Mouse (Mus musculus): ENCODE data around the gene Thra. TPM values are rescaled to one million over a fixed set of nuclear protein-coding genes. Genes with fewer than 3 reads are reported as not detected.
"Not testable (repeated sequence)": the region's sequence is repeated elsewhere in the genome, so short reads cannot be mapped to it uniquely, and the experiment has no call there.

The Thra gene
- polyA plus RNA-seq, 1 experiment = 851 TPM

DNA sequence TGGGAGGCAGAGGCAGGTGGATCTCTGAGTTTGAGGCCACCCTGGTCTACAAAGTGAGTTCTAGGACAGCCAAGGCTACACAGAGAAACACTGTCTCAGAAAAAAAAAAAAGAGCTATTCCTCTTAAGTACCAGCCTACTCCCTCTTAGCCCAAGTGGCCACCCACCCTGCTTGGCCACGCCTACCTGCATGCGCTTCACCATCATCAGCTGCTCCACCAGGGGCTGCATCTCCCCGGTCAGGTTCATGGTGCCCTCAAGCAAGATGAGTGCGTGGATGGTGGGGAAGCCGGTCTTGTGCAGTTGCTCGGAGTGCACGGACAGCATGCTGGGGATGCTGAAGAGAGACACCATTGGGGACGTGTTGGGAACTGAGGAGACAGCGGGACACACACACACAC, 24.5 kb upstream of the Thra start:
- DNase-seq (ENCODE audit: extremely low spot score in 1 of 2, low spot score in 1 of 2) = no peak

DNA sequence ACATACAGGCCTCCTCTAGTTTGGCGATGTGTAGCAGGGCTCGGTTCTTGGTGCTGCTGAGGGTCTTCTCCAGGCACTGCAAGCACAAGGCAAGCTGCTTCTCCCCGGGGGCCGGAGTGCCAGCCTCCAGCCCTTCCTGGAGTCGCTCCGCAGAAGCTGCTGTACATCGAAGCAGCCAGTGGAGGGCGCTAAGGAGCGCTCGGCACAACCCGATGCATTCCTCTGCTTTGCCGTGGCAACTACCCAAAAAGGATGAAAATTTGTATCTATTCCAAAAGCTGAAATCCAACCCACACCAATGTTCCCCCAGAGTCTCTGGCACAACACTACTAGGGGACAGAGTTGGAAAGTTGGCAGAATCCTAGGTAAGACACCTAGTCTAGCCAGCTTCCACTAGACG, 22.5 kb upstream of the Thra start:
- DNase-seq (ENCODE audit: extremely low spot score in 1 of 2, low spot score in 1 of 2) = peak; percentile 74 to 94

DNA sequence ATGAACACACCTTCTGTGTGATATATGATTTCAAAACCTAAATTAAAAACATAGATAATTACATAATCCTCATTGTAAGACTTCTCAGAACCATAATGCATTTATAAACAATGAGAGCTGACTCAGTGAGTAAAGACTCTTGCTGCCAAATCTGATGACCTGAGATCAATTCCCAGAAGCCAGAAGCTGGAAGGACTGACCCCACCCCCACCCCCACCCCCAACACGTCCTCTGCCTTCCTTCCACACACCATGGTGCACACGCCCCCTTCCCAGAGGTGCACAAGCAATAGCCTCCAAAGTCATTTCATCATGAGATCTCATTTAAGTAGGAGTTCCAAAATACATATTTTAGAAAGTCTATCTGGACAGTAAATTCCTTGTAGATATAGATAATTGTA, 19.7 kb upstream of the Thra start:
- DNase-seq (ENCODE audit: extremely low spot score in 1 of 2, low spot score in 1 of 2) = no peak

DNA sequence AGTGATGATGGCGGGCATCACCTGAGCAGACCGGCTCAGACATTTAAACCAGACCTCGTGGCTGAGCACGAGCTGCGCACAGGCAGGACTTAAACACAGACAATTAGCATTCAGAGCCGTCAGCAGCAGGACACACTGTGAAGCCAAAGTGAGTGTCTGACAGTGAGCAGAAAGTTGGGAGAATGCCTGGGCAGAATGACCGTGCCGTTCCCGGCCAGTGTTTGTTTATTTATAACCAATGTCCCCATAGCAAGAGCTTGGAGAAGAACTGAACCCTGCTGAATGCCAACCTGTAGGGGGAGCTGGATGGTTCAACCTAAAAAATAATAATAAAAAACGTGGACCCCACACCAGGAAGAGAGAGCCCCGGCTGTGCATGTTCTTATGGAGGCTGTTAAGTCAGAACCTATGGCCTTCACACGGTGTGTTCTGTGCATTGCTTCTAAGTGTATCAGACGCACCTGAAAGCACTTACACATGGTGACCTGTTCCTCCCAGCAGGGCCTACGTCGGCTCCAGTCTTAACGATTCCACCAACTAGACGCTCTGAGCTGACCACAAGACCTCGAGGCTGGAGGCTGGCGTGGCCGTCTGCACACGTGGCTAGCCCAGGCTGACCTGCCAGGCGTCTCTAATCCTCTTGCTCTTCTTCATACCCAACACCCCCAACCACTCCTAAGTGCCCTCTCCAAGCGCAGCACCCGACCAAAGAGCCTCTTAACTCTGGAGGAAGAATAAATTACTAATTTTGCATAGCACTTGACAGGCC, 18.8 kb upstream of the Thra start:
- DNase-seq (ENCODE audit: extremely low spot score in 1 of 2, low spot score in 1 of 2) = peak in 1 of 2 experiments; percentile 59

DNA sequence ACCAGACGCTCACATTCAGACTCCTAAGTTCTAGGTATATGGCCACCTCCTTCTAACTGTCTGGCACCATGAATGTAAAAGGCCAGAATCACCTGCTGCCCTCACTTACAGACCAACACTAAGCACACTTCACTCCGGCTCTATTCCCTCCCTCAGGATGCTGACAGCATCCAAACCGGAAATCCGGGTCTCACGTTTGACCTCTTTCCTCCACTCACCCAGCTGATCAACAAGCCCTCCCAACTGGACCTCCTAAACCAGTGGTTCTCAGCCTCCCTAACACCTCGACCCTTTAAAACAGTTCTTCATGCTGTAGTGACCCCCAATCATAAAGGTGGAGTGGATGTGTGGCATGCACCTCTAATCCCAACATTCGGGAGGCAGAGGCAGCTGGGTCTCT, 17.3 kb upstream of the Thra start:
- no peak for DNase-seq (ENCODE audit: extremely low spot score in 1 of 2, low spot score in 1 of 2)

DNA sequence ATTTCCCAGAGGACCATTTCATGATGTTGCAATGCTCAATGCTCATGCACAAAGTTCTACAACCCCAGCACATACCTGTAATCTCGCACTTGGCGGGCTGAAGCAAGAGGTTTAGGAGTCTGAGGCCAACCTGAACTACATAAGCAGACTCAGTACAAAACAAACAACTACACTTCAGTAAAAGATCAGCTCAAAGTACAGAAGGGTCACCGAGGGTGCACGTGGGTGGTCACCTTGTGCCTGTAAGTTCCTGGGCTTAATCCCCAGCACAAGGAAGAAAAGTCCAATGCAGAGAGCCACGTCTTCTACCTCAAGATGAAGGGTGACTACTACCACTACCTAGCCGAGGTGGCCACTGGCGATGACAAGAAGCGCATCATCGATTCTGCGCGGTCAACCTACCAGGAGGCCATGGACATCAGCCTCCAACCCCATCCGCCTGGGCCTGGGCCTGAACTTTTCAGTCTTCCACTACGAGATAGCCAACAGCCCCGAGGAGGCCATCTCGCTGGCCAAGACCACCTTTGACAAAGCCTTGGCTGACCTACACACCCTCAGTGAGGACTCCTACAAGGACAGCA, 14.4 kb upstream of the Thra start:
- no peak for DNase-seq (ENCODE audit: extremely low spot score in 1 of 2, low spot score in 1 of 2)

DNA sequence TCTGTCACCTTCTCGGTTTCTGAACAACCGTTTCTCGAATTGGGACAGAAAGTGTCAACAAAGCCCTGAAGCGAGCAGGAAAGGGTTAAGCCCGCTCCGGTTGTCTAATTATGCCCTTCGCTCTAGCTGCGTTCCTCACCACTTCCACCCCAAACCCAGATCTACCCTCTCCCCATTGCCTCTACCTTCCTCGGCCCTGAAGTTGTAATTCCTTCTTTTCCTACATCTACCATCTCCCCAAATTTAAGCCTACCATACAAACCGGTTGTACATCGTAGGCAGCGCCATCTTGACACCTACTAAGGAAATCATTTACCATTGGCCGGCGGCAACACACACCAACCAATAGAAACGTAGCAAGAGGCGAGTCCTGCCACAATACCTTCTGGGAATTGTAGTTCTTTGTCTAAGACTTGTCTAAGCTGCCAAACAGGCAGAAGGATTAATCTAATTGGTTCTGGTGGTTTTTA, 11.3 kb upstream of the Thra start, which contains the start of gene Med24:
Med24 (minus strand) TSS at position 317 of the 470 bp plus-strand sequence.
- DNase-seq (ENCODE audit: extremely low spot score in 1 of 2, low spot score in 1 of 2) = peak; percentile 91 to 95

DNA sequence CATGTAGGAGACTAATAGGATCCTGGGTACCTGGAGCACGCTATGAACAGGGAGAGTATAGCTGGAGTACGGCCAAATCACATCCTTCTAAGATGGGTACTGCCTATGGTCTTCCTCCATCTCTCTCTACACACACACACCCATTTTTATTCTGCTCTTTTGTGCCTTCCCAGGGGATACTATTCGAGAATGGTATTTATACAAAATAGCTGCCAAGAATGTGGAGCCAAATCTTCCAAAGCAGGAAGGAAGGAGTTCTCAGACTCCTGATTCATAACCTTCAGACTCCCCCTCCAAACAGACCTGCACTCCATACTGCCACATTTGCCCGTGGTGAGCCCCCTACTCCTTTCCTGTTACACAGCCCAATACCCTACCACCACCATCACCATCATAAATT, 9.7 kb upstream of the Thra start:
- DNase-seq (ENCODE audit: extremely low spot score in 1 of 2, low spot score in 1 of 2) = no peak

DNA sequence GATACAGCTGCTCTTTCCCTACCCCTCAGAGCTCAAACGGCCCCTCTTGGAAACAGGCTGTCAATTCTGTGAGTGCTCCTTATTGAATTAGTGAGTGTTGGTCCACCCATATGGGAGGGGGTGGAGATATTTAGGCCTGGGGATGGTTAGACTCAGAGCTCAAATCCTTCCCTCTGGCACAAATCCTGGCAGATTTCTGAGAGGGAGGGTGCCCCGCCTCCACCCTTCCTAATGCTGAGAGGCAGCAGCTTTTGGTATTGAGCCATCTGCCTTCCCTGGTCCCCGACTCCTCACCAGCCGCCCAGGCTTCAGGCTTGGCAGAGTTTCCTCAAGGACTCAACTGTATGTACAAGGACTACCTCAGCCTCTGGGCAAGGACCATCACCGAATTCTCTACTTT, 9.3 kb upstream of the Thra start:
- peak in 1 of 2 experiments; percentile 90 for DNase-seq (ENCODE audit: extremely low spot score in 1 of 2, low spot score in 1 of 2)

DNA sequence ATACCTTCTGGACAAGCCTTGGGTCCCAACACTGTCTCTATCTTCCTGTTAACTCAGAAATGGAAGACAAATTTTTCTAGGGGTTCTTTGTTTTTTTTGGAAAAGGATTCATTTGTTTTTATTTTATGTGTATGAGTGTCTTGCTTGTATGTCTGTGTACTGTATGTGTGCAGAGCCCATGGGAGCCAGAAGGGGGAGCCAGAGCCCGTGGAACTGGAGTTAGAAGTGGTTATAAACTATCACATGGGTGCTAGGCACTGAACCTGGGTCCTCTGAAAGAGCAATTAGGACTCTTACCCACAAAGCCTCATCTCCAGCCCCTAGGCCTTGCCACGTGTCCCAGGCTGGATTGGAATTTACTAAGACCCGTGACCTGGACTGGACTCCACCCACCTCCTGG, 6.4 kb upstream of the Thra start:
- DNase-seq (ENCODE audit: extremely low spot score in 1 of 2, low spot score in 1 of 2) = no peak

DNA sequence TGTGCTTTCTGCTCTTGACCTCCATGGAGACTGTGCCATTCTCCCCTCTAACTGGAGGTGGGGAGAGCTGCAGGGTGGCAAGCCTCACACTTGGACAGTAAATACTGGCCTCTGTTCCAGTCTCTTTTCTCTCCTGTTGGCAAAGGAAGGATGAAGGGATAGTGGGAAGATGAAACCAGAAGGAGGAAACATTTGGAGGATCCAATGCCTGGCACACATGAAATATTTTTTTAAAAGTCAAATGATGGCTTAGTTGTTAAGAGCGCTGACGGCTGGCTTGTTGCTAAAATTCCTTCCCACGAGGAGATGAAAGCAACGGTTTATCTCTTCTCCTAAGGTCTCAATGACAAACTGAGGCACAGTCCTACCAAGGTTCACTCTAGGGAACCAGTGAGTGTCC, 5.3 kb upstream of the Thra start:
- DNase-seq (ENCODE audit: extremely low spot score in 1 of 2, low spot score in 1 of 2) = peak in 1 of 2 experiments; percentile 54

DNA sequence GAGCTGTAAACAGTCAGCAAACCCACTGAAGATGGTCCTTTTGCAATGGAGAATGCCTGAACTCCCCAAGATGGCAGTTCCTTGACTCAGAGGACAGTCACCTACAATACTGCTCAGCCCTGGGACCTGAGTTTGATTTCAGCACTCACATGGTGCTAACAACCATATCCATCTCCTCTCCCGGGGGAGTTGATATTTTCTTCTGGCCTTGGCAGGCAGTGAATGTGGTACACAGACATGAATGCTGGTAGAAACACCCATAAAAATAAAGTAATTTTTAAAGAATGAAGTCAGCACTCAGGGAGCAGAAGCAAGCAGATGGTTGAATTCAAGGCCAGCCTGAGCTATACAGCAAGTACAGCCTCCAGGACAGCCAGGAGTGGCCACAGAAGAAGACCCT, 4.3 kb upstream of the Thra start:
- DNase-seq (ENCODE audit: extremely low spot score in 1 of 2, low spot score in 1 of 2) = no peak

DNA sequence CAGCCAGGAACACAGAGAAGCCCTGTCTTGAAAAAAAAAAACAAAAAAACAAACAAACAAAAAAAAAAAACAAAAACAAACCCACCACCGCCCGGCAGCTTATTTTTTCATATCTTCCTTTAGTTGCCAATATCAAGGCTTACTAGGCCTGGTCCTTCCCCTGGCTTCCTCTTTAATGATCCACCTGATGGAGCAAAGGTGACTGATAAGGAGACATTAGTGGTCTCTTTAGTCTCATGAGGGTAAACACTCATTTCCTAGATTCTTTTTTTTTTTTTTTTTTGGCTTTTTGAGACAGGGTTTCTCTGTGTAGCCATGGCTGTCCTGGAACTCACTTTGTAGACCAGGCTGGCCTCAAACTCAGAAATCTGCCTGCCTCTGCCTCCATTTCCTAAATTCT, 3.2 kb upstream of the Thra start:
- not testable (repeated sequence) for DNase-seq (ENCODE audit: extremely low spot score in 1 of 2, low spot score in 1 of 2)

DNA sequence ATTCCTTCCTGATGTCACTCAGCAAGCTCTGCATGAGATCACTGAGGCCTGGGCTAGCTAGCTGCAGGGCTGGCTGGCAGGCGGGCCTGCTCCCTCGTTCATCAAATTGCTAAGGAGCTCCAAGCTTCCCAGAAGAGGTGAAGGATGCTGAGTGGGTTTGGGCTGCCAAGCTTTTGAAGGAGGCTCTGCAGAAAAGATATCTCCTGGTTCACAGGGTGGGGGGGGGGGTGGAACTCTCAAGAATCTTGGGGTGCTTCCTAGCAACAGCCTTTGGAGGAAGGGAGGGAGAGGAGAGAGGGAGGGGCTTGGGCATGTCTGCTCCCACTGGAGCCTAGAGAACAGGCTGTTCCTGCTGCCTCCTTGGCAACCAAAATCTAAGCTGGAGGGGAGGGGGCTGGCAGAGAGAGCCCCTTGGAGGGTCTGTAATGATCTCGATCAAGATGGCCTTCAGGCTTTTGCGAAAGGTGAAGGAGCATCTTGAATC, 2.0 kb upstream of the Thra start:
- DNase-seq (ENCODE audit: extremely low spot score in 1 of 2, low spot score in 1 of 2) = peak in 1 of 2 experiments; percentile 77

DNA sequence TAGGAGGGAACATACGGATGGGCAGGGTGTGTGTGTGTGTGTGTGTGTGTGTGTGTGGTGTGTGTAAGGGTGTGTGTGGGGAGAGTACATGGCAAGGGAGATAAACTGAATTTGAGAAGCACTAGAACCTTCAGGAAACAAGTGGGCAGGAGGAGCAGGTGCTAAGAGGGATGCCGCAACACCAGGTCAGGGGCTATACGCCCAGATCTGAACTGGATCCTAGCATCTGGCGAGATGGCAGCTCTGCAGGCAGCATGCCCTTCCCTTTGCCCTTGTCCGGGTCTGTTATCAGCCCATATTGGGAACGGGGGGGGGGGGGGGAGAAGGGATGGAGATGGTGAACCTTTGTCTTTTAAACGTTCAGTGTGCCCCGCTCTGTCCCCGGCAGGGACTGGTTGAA, 1.5 kb upstream of the Thra start:
- no peak for DNase-seq (ENCODE audit: extremely low spot score in 1 of 2, low spot score in 1 of 2)

DNA sequence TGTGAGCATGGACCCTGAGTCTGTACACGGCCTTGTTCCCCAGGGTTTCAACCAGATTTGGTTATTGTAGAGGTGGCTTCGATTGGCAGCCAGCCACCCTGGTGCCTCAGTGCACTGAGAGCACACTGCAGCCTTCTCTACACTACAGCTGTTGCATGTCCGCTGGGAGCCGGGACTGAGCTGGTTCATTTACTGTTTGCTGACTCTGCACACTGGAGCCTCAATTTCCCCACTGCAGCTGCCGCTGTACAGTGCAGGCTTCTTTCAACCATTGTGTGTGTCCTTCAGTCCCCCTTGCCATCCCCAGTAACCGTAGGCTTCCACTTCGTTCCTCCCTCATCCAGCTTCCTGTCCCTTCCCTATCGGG, 429 bp upstream of the Thra start:
- no peak for DNase-seq (ENCODE audit: extremely low spot score in 1 of 2, low spot score in 1 of 2)

DNA sequence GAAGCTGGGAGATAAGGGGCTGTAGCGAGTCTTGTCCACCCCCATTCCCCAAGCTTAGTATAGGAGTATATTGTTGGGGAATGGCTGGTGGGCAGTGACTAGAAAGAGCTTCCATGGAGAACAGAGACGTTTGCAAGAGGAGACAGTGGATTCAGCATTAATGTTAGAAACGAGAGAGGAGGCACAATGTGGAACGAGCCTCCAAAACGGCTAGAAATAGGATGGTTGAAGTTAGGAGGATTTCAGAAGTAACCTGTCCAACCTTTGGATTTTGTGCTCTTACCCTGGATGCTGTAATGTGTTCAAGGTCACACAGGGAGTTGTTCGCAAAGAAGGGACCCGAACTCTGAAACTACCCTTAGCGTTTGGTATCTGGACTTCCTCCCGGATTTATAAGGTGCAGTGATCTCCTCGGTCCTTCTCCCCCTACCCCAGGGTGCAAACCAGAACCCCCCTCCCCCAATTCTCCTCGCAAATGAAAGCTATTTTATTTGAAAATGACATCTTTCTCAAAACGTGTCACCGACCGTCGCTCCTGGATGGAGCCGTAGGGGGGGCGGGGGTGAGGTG, 698 bp downstream of the Thra start:
- DNase-seq (ENCODE audit: extremely low spot score in 1 of 2, low spot score in 1 of 2) = no peak

DNA sequence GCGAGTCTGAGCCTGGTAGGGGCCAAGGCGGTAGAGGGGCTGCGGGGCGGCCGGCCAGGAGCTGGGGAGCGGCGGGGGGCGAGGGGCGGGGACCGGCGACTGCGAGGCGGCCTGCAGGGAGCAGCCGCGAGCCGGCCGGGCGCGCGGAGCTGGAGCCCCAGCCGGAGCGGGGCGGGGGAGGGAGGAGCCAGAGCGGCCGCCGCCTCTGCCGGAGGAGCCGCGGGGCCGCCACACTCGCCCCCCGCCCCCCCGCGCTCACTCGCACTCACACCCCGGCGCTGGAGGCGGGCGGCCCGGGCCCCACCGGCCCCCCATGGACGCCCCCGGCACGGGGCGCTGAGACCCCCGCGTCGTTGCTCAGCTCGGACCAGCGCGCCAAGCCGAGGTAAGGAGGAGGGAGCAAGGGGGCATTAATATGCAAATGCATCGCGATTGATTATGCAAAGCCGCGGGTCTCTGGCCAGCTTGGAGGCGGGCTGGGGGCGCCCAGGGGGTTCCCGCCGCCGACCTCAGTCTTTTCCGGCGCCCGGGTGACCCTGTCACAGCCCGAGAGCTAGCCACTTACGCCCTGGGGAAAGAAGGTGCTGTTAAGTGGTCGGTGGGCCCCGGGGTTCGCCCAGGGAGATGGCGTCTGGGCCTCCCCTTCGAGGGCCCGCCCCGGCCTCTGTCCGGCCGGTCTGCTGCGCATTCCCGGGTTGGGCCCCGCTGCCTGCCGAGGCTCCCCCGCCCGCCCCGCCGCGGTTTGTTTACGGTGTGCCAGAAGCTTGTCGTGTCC, 1.4 kb downstream of the Thra start:
- no peak for DNase-seq (ENCODE audit: extremely low spot score in 1 of 2, low spot score in 1 of 2)

DNA sequence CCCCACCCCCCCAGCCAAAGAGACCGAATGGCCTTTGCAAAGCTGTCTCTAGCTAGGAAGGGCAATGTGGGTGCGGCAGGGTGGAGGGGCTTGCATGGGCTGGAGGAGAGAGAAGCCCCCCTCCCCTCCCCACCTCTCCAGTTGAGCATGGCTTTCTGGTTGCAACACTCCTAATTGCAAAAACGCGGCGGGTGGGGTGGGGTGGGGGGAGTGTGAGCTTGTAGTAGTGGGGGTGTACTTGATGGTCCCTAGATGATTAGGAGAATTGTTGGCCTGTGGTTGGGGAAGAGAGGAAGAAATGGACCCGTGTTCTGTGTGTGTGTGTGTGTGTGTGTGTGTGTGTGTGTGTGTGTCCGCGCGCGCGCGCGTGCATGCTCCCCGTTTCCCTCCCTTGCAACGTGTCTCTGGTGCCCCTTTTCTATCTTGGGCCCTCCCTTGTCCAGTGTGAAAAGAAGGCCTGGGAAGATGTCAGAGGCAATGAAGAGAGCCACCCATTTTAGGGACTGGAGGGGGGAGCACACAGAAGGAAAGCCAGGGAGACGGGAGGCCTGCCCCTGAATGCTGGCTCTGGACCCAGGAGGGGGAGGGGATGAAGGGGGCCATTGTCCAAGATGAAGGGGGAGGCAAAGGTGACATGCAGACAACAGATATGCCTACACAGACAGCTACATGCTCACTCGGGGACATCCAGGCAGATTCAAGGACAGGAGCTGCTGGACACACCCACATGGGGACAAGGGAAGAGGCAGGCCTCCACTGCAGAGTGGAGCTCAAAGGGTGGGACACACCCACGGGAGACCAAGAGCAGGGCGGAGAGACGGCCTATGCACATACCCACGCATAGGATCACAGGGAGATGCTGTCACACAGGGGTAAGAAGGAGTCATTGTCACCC, 2.2 kb downstream of the Thra start:
- peak in 1 of 2 experiments; percentile 59 for DNase-seq (ENCODE audit: extremely low spot score in 1 of 2, low spot score in 1 of 2)

Data from frontal cortex, adult 2 months (tissue).